Mouse (Mus musculus) kidney, embryonic 14.5 days (tissue): ENCODE data around the gene Klk1b26. TPM values are rescaled to one million over a fixed set of nuclear protein-coding genes. Genes with fewer than 3 reads are reported as not detected.
"Not testable (repeated sequence)": the region's sequence is repeated elsewhere in the genome, so short reads cannot be mapped to it uniquely, and the experiment has no call there.

ENCODE experiments used
- ATAC-seq: fragments of 200-750 bp; cut with Nextera tagmentation; 2 replicates; pipeline ENCODE4 v1.8.0; 2017; ENCODE audit warnings: moderate number of reproducible peaks, mild to moderate bottlenecking, moderate TSS enrichment, moderate library complexity; ENCODE audit not compliant: low FRiP score, low TSS enrichment
- H3K27ac ChIP-seq: fragments of 300-500 bp; sonication (generic); 2 replicates; pipeline ENCODE4 v1.5.1; 2014; ENCODE audit warnings: low read depth, mild to moderate bottlenecking, low read length, moderate library complexity, mixed read lengths
- H3K27me3 ChIP-seq: fragments of 300-500 bp; sonication (generic); 2 replicates; pipeline ENCODE4 v1.6.1; 2014; ENCODE audit warnings: mild to moderate bottlenecking, low read length; ENCODE audit not compliant: control insufficient read depth, insufficient read depth
- H3K36me3 ChIP-seq: fragments of 300-500 bp; sonication (generic); 2 replicates; pipeline ENCODE4 v1.6.1; 2014; ENCODE audit warnings: low read length, mixed read lengths; ENCODE audit not compliant: control insufficient read depth, insufficient read depth
- H3K4me1 ChIP-seq: fragments of 300-500 bp; sonication (generic); 2 replicates; pipeline ENCODE4 v1.6.1; 2014; ENCODE audit warnings: low read length, mixed read lengths; ENCODE audit not compliant: control insufficient read depth, insufficient read depth
- H3K4me2 ChIP-seq: fragments of 300-500 bp; sonication (generic); replicated peaks from 2 replicates; pipeline ENCODE4 v1.6.1; 2014; ENCODE audit warnings: low read depth, mild to moderate bottlenecking, low read length
- H3K4me3 ChIP-seq: fragments of 300-500 bp; sonication (generic); 2 replicates; pipeline ENCODE4 v1.5.1; 2014; ENCODE audit warnings: mild to moderate bottlenecking, low read length
- H3K9ac ChIP-seq: fragments of 300-500 bp; sonication (generic); 2 replicates; pipeline ENCODE4 v1.6.1; 2014; ENCODE audit warnings: low read depth, mild to moderate bottlenecking, low read length, moderate library complexity
- H3K9me3 ChIP-seq: fragments of 300-500 bp; sonication (generic); 2 replicates; pipeline ENCODE4 v1.6.1; 2016; ENCODE audit warnings: low read length; ENCODE audit not compliant: control insufficient read depth
- WGBS: fragments of 180-500 bp; shearing (Covaris S2); extraction: QIAGEN DNeasy Blood & Tissue Kit; methylation state at CpG from one replicate; pipeline ENCODE4 v1.1.7; 2014; 5-methylcytosine and 5-hydroxymethylcytosine counted together
- polyA plus RNA-seq: library from polyadenylated mRNA; unstranded; fragments of >200 nt; fragmentation: Nextera tagmentation; extraction: Ambion mirVana; gene quantifications from 2 replicates; pipeline ENCODE4 v1.2.1, GENCODE M21; 2014

The Klk1b26 gene
- not detected in 2 replicates for polyA plus RNA-seq

- H3K9ac ChIP-seq, H3K4me3 ChIP-seq, H3K27ac ChIP-seq, ATAC-seq, H3K9me3 ChIP-seq, H3K4me1 ChIP-seq, H3K27me3 ChIP-seq, H3K4me2 ChIP-seq, H3K36me3 ChIP-seq: not testable (repeated sequence)
Observed at GRCm38 (mm10) chr7:44011868-44012267, at the start of gene Klk1b26. Gene Klk1b26 (plus strand): TSS chr7:44012168.

- ATAC-seq = no peak
- H3K9me3 ChIP-seq = no peaks in the 10 kb centered on the region
- H3K9ac ChIP-seq = no peak within 1 kb of the TSS
- no peaks in the 10 kb centered on the region for H3K4me1 ChIP-seq
- H3K4me2 ChIP-seq = no peak within 1 kb of the TSS
- no peaks in the 10 kb centered on the region for H3K27me3 ChIP-seq
- H3K4me3 ChIP-seq = no peak within 1 kb of the TSS
- H3K36me3 ChIP-seq = no peaks in the 10 kb centered on the region
- no peak within 1 kb of the TSS for H3K27ac ChIP-seq
- WGBS = 71% methylated on average over 3 of the region's 3 CpGs
Observed at GRCm38 (mm10) chr7:43966451-43966850, 45.5 kb upstream of the Klk1b26 start, which contains the start of gene Klk1b1. Gene Klk1b1 (plus strand): TSS chr7:43966751.

- no peak for ATAC-seq
- H3K4me1 ChIP-seq = no peaks in the 10 kb centered on the region
- H3K27ac ChIP-seq = no peak overlapping the region
- no peak overlapping the region for H3K9ac ChIP-seq
- H3K4me3 ChIP-seq = no peak overlapping the region
- H3K27me3 ChIP-seq = no peaks in the 10 kb centered on the region
- H3K9me3 ChIP-seq = no peaks in the 10 kb centered on the region
- 76% methylated on average over 3 of the region's 3 CpGs for WGBS
- no peaks in the 10 kb centered on the region for H3K36me3 ChIP-seq
- no peak overlapping the region for H3K4me2 ChIP-seq
Observed at GRCm38 (mm10) chr7:43967058-43967457, 44.9 kb upstream of the Klk1b26 start.

GRCm38 (mm10) chr7:43967612-43968011 lies 44.4 kb upstream of the Klk1b26 start:
- H3K4me3 ChIP-seq = no peak overlapping the region
- H3K36me3 ChIP-seq = no peaks in the 10 kb centered on the region
- ATAC-seq = no peak
- no peak overlapping the region for H3K4me2 ChIP-seq
- H3K9me3 ChIP-seq = no peaks in the 10 kb centered on the region
- no peaks in the 10 kb centered on the region for H3K27me3 ChIP-seq
- no peaks in the 10 kb centered on the region for H3K4me1 ChIP-seq
- H3K27ac ChIP-seq = no peak overlapping the region
- no peak overlapping the region for H3K9ac ChIP-seq
- 94% methylated on average over 2 of the region's 2 CpGs for WGBS

- H3K9me3 ChIP-seq, H3K4me2 ChIP-seq, H3K9ac ChIP-seq, H3K4me1 ChIP-seq, ATAC-seq, H3K27ac ChIP-seq, H3K27me3 ChIP-seq, H3K4me3 ChIP-seq, H3K36me3 ChIP-seq: not testable (repeated sequence)
- 63% methylated on average over 1 of the region's 1 CpGs for WGBS
Observed at GRCm38 (mm10) chr7:43975761-43976160, 36.2 kb upstream of the Klk1b26 start, which contains the start of gene Klk1b9. Gene Klk1b9 (plus strand): TSS chr7:43976061.

GRCm38 (mm10) chr7:43985657-43986056 lies 26.3 kb upstream of the Klk1b26 start:
- Histone ChIP-seq H3K27me3 (no peaks in the 10 kb centered on the region), H3K9ac (no peak overlapping the region), H3K36me3 (no peaks in the 10 kb centered on the region), H3K27ac (no peak overlapping the region), H3K4me1 (no peaks in the 10 kb centered on the region), H3K9me3 (no peaks in the 10 kb centered on the region), H3K4me3 (no peak overlapping the region), H3K4me2 (no peak overlapping the region)
- ATAC-seq = no peak

- H3K9ac ChIP-seq, H3K27me3 ChIP-seq, ATAC-seq, H3K36me3 ChIP-seq, H3K9me3 ChIP-seq, H3K4me1 ChIP-seq, H3K4me2 ChIP-seq, H3K4me3 ChIP-seq, H3K27ac ChIP-seq: not testable (repeated sequence)
- WGBS = 55% methylated on average over 1 of the region's 1 CpGs
Observed at GRCm38 (mm10) chr7:43994821-43995220, 17.1 kb upstream of the Klk1b26 start.

GRCm38 (mm10) chr7:43995577-43995976 lies 16.4 kb upstream of the Klk1b26 start, which contains the start of gene Klk1b11:
Gene Klk1b11 (plus strand): TSS chr7:43995877.
- not testable (repeated sequence) for H3K4me1 ChIP-seq, H3K27ac ChIP-seq, H3K4me2 ChIP-seq, H3K36me3 ChIP-seq, ATAC-seq, H3K27me3 ChIP-seq, H3K4me3 ChIP-seq, H3K9ac ChIP-seq, H3K9me3 ChIP-seq
- 85% methylated on average over 4 of the region's 4 CpGs for WGBS

- H3K4me3 ChIP-seq = no peak overlapping the region
- H3K9ac ChIP-seq = no peak overlapping the region
Observed at GRCm38 (mm10) chr7:44004847-44005246, 7.1 kb upstream of the Klk1b26 start.

GRCm38 (mm10) chr7:44014666-44015065 lies 2.7 kb downstream of the Klk1b26 start:
- not testable (repeated sequence) for H3K27ac ChIP-seq, H3K9me3 ChIP-seq, H3K4me3 ChIP-seq, H3K9ac ChIP-seq, H3K4me1 ChIP-seq, ATAC-seq, H3K36me3 ChIP-seq, H3K27me3 ChIP-seq, H3K4me2 ChIP-seq
- WGBS = 85% methylated on average over 6 of the region's 6 CpGs

More at GRCm38 (mm10) chr7:44004847-44005246, 7.1 kb upstream of the Klk1b26 start:
- no peaks in the 10 kb centered on the region for H3K27me3 ChIP-seq
- no peaks in the 10 kb centered on the region for H3K9me3 ChIP-seq
- H3K4me1 ChIP-seq = no peaks in the 10 kb centered on the region
- ATAC-seq = no peak
- no peak overlapping the region for H3K4me2 ChIP-seq
- no peak overlapping the region for H3K27ac ChIP-seq
- H3K36me3 ChIP-seq = no peaks in the 10 kb centered on the region
